Mouse (Mus musculus): ENCODE measurements around the gene Btbd35f8.
"Not testable (repeated sequence)": the region's sequence is repeated elsewhere in the genome, so short reads cannot be mapped to it uniquely, and the experiment has no call there.

The Btbd35f8 gene

DNA sequence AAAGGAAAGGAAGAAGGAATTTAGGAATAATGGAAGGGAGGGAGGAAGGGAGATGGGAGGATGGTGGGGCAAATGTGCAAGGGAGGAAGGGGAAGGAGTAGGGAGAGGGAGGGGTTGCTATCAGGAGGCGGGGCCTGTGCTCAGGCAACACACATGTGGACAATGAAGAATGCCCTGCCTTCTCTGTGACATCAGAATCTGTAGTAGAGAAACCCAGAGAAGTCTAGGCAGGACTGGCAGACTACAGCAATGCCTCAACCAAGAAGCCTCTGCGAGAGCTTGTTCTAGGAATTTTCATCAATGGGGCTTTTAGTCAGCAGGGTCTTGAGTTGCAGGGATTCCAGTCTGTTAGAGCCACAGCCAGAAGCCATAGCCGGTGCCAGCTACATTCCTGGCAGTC, at the start of gene Btbd35f8:
Gene Btbd35f8, plus strand, starts transcription at position 301 of the 400 bp plus-strand sequence.
- not testable (repeated sequence) for DNase-seq

All from lung, postnatal 10 days (tissue).